Mouse (Mus musculus) olfactory bulb, adult 2 months (tissue): ENCODE data around the gene Hoxa13. TPM values are rescaled to one million over a fixed set of nuclear protein-coding genes. Genes with fewer than 3 reads are reported as not detected.

Source experiments
- H3K27ac ChIP-seq: fragments of 200-500 bp; 2 replicates; pipeline ENCODE4 v1.5.1; 2012; ENCODE audit warnings: low read depth, low read length; ENCODE audit not compliant: insufficient read depth
- H3K4me1 ChIP-seq: fragments of 200-500 bp; 2 replicates; pipeline ENCODE4 v1.6.1; 2012; ENCODE audit warnings: low read length; ENCODE audit not compliant: control insufficient read depth, insufficient read depth
- H3K4me3 ChIP-seq: fragments of 200-500 bp; 2 replicates; pipeline ENCODE4 v1.5.1; 2012; ENCODE audit warnings: mild to moderate bottlenecking, low read depth, low read length, moderate library complexity; ENCODE audit not compliant: insufficient read depth
- CTCF ChIP-seq: fragments of 200-500 bp; IDR thresholded peaks from 2 replicates; pipeline ENCODE4 v1.5.1; 2012; ENCODE audit warnings: low read depth, mild to moderate bottlenecking, low read length, moderate library complexity; ENCODE audit not compliant: insufficient read depth
- POLR2A ChIP-seq: fragments of 200-500 bp; IDR thresholded peaks from 2 replicates; pipeline ENCODE4 v1.6.1; 2012; ENCODE audit warnings: mild to moderate bottlenecking, low read depth, low read length, moderate library complexity; ENCODE audit not compliant: insufficient read depth
- WGBS: fragments of 180-500 bp; shearing (Covaris S2); methylation state at CpG from one replicate; pipeline ENCODE4 v1.1.7; 2018; 5-methylcytosine and 5-hydroxymethylcytosine counted together
- polyA plus RNA-seq: library from polyadenylated mRNA; stranded (reverse); fragments of >200 nt; gene quantifications from 2 replicates; pipeline ENCODE4 v1.2.4, GENCODE M21; 2012; ENCODE audit warnings: low replicate concordance; ENCODE audit not compliant: missing spikeins, insufficient read depth, insufficient read length

Hoxa13 gene
- polyA plus RNA-seq, 1 experiment, result not detected

DNA sequence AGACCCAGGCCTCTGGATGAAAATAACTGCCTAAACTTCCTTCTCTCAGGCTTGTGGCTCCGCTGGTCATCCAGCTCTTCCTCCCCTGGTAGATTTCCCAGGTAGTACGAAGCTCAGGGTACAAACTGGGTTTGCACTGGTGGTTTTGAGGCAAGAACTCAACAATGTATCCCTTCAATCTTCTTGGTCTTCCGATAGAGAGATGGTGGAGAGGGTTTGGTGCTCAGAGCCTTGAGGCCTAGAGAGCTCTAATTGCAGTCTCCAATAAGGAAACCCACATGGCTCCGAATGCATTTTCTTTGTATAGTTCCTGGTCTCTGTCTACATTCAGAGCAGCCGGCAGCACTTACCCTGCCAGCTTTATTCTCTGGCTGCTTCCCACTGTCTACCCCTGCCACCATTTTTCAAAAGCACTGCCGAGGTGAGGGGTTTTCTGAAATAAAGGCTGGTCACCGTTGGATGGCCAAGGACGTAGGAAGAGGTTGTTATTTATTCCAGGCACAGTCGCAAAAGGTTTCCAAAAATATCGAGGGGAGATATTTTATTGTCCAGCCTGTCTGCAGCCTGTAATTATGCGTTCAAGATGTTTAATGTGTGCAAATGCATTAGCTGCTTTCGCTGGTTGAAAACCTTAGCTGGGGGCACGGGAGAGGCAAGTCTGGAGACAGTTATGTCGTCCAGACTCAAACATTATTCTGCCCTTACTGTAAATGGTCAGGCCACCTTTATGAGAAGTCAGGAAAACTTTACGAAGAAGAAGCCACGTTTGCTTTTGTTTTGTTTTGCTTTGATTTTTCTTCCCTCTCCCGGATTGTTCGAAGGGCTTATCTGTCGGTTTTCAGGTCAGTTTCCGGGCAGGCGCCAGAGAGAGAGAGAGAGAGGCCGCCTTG, 12.3 kb upstream of the Hoxa13 start:
- WGBS, result 17% methylated on average over 22 of the region's 22 CpGs
- TF ChIP-seq CTCF, result no peak
- no peak for TF ChIP-seq POLR2A
- Histone ChIP-seq H3K4me1 (no peaks in the 10 kb centered on the region), H3K4me3 (no peak overlapping the region), H3K27ac (no peak overlapping the region)

DNA sequence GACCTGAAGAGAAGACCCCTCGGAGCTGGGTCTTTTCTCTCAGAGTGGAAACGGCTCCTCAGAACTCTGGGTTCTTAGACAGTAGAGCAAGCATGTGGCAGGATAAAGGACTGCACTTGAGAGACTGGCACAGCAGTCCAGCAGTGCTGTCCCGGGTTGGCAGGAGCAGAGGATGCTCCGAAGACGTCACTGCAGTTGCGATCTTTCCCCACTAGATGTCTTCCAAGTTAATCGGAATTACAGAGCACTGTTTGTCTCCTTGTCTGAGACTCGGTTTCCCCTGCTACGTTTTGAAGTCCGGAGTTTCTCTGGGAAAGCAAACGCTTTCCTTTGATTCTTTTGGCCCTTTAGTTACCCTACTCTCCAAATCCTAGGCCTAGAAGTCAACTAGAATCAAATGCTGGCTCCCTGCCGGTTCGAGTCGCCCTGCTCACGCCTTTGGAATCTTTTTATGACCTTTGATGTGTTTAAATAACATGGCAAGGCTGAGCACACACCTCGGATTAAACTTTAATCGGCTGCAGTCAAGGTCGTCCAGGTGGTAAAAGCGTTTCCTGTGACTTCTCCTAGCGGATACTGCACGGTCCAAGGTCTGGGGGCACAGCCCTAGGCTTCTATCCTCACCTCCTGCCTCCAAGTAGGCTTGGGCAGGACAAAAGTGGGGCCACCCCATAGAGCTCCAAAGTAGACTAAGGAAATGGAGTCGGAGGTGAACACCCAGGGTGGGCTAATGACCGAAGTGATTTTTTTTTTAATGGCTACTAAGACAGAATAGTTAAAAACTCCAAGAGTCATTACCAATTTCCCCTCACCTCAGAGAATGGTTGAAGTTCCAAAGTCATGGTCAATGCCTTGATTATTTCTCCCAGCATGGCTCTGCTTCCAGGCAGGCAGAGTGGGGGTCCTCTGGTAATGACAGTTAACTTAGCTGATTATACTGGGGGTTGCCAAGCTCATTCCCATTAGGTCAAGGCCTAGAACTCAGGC, 10.1 kb upstream of the Hoxa13 start:
- TF ChIP-seq CTCF, result peak; percentile 56
- TF ChIP-seq POLR2A, result no peak
- Histone ChIP-seq H3K4me1 (no peaks in the 10 kb centered on the region), H3K4me3 (no peak overlapping the region), H3K27ac (no peak overlapping the region)
- WGBS, result 11% methylated on average over 23 of the region's 23 CpGs

DNA sequence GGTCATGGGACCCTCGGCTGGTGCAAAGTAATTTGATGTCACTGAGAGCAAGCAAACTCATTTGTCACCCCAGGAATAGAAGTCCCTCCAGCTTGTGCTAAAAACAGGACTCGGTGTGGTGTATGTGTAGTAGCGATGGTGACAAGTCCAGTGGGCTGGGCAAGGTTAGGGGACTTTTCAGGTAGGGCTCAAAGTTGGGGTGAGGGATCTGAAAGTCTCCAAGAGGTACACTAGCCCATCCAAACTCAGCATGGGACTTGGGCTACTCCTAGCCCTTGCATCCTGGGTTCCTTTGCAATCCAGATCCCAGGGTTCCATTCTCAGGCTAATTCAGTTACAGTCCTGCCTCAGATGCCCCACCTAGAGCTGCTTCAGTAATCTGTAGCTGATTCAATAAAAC, 8.1 kb upstream of the Hoxa13 start:
- no peak for TF ChIP-seq POLR2A
- Histone ChIP-seq H3K4me1 (no peaks in the 10 kb centered on the region), H3K27ac (no peak overlapping the region), H3K4me3 (no peak overlapping the region)
- WGBS, result 5% methylated on average over 3 of the region's 3 CpGs

DNA sequence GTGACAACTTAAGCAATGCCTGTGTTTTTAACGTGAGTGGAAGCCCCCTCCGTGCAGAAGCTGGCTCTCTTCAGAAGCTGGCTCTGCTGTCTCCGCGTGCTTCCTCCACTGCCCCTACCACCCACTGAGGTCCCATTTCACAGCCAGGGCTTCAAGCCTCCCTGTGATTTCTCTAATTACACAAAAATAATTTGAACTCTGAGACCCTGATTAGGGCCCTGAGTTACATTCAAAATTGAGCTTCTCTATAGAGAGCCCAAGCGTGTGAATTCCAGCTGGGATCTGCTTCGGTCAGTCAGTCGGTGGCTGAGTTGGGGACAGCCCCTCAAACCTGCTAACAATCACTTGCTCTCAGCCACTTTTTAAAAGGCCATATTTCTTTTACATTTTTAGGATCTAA, 7.7 kb upstream of the Hoxa13 start:
- no peak overlapping the region for H3K27ac ChIP-seq

DNA sequence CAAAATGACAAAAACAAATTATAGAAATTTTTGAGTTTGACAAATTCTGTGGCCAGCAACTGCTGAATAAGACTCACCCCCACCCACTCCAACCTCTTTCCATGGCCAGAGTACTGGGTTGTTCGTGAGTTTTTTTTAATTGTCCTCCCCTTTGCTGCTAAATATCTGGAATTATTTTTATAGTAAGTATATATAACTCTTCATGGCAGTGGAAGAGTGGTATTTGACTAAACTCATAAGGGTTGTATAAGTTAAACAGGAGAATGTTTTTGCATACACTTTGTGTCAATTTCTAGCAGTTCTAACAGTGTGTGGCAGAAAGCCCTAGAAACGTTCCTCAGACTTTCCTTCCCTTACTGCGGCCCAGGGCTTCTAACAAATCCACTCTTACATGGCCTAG, 7.0 kb upstream of the Hoxa13 start:
- no peak for TF ChIP-seq POLR2A
- no peak for TF ChIP-seq CTCF
- WGBS, result 8% methylated on average over 3 of the region's 3 CpGs
- Histone ChIP-seq H3K4me1 (no peaks in the 10 kb centered on the region), H3K27ac (no peak overlapping the region), H3K4me3 (no peak overlapping the region)

More for the DNA sequence above, 7.7 kb upstream of the Hoxa13 start:
- WGBS, result 5% methylated on average over 7 of the region's 7 CpGs
- H3K4me1 ChIP-seq, result no peaks in the 10 kb centered on the region
- H3K4me3 ChIP-seq, result no peak overlapping the region
- TF ChIP-seq POLR2A (no peak), CTCF (no peak)

DNA sequence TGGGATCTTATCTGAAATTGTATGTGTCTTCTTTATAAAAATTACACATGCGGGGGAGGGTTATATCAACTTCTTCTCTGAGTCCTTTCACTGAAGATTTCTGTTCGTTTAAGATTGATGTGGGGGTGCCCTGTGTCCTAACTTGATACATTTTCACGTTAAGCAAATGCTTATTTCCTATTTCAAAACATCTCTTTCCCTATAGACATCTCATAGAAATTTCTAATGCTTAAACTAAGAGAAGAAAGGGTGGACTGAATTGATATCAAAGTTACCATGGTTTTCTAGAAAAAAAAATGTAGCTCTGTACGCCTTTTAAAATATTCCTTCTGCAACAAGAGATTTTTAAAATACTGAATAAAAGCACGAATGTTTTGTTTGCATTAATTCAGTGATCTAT, 6.5 kb upstream of the Hoxa13 start:
- Histone ChIP-seq H3K27ac (no peak overlapping the region), H3K4me1 (no peaks in the 10 kb centered on the region), H3K4me3 (no peak overlapping the region)
- TF ChIP-seq CTCF (no peak), POLR2A (no peak)
- WGBS, result 20% methylated on average over 5 of the region's 5 CpGs

DNA sequence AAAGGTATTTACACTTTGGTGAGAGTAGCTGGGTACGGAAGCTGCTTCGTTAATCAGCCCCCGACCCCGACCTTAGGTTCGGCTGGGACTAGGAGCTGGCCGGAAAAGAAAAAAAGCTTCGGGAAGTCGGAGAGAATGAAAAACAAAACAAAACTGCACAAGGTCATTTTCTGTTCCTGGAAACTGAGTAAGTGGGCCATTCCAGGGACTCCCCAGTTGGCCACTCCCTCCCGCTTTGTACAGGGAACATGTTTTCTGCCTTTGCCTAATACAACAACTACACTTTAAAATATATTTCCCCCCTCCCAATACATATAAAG, 5.9 kb upstream of the Hoxa13 start:
- H3K4me3 ChIP-seq, result no peak overlapping the region
- TF ChIP-seq POLR2A, result no peak
- no peak for TF ChIP-seq CTCF
- H3K27ac ChIP-seq, result no peak overlapping the region
- WGBS, result 4% methylated on average over 9 of the region's 9 CpGs
- H3K4me1 ChIP-seq, result no peaks in the 10 kb centered on the region

DNA sequence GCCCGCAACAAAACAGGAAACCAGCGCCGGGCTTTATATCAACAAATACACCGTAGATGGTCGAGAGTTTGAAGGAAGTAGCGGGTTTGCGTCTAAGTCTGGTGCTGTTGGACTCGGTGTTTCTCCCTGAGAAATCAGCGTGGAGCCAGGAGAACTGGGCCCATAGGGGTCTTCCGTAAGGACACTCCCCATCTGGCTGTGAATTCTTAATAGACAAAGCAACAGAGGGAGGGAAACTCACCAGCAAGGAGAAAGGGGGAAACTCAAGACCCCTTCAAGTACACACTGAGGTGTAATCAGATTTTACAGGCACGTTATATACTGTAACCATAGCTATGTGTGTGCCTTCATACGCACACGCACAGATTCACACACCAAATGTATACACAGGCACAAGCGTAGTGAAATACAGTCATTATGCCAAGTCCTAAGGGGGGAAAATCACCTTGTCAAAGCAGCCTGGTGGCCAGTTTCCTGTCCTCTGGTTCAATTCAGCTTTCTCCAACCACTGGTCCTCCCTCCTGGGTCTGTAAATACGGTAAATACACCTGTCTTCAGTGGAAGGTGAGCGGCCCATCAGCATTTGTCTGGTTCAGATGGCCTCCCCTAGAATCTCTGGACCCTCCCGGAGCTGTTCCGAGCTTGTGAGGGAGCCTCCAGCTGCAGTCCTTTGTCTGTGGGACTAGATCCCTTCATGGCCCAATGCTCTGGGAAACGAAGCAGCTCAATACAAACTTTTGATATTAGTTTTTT, 5.4 kb upstream of the Hoxa13 start:
- Histone ChIP-seq H3K27ac (no peak overlapping the region), H3K4me1 (no peaks in the 10 kb centered on the region), H3K4me3 (no peak overlapping the region)
- 3% methylated on average over 19 of the region's 19 CpGs for WGBS
- TF ChIP-seq POLR2A, result no peak
- TF ChIP-seq CTCF, result no peak
